Mouse (Mus musculus): ENCODE results near the gene Mymx.
A peak's percentile ranks its signal among the peaks of the same experiment; 100 is the strongest.

Mymx gene

GRCm38 (mm10) chr17:45589236-45589635 is 12.7 kb downstream of the Mymx start:
- DNase-seq = no peak

GRCm38 (mm10) chr17:45588370-45588769 is 13.5 kb downstream of the Mymx start:
- DNase-seq = peak; percentile 2

- DNase-seq = peak; percentile 64
These were observed 15.5 kb downstream of the Mymx start for GRCm38 (mm10) chr17:45586449-45586837.

GRCm38 (mm10) chr17:45585725-45586448 is 16.0 kb downstream of the Mymx start:
- DNase-seq = peak; percentile 13

- peak; percentile 89 for DNase-seq
These were observed 16.8 kb downstream of the Mymx start for GRCm38 (mm10) chr17:45584939-45585678.

GRCm38 (mm10) chr17:45584096-45584896 is 17.6 kb downstream of the Mymx start:
- DNase-seq = peak; percentile 45

GRCm38 (mm10) chr17:45582715-45583355 is 19.1 kb downstream of the Mymx start:
- DNase-seq = peak; percentile 58

- DNase-seq = no peak
These were observed 19.7 kb downstream of the Mymx start for GRCm38 (mm10) chr17:45582188-45582587.

- peak; percentile 79 for DNase-seq
These were observed 20.3 kb downstream of the Mymx start for GRCm38 (mm10) chr17:45581567-45581983.

GRCm38 (mm10) chr17:45580958-45581477 is 20.9 kb downstream of the Mymx start:
- no peak for DNase-seq

- DNase-seq = no peak
These were observed 22.3 kb downstream of the Mymx start for GRCm38 (mm10) chr17:45579554-45579953.

GRCm38 (mm10) chr17:45578843-45579242 is 23.1 kb downstream of the Mymx start:
- peak; percentile 59 for DNase-seq

- no peak for DNase-seq
These were observed 23.7 kb downstream of the Mymx start for GRCm38 (mm10) chr17:45578242-45578641.

- no peak for DNase-seq
These were observed 26.6 kb downstream of the Mymx start for GRCm38 (mm10) chr17:45575123-45575897.

GRCm38 (mm10) chr17:45574129-45574761 is 27.7 kb downstream of the Mymx start:
- peak; percentile 80 for DNase-seq

GRCm38 (mm10) chr17:45573780-45574123 is 28.1 kb downstream of the Mymx start:
- peak; percentile 98 for DNase-seq

- DNase-seq = peak; percentile 100
These were observed 28.7 kb downstream of the Mymx start, which contains the start of gene Hsp90ab1 for GRCm38 (mm10) chr17:45573087-45573779. Gene Hsp90ab1 (minus strand): TSS chr17:45573271.

GRCm38 (mm10) chr17:45572103-45573086 is 29.5 kb downstream of the Mymx start:
- peak; percentile 83 for DNase-seq

GRCm38 (mm10) chr17:45569999-45570398 is 31.9 kb downstream of the Mymx start:
- no peak for DNase-seq
